Mouse (Mus musculus) stomach, embryonic 16.5 days (tissue): ENCODE data around the gene Vmn1r44. TPM values are rescaled to one million over a fixed set of nuclear protein-coding genes. Genes with fewer than 3 reads are reported as not detected.
"Not testable (repeated sequence)": the region's sequence is repeated elsewhere in the genome, so short reads cannot be mapped to it uniquely, and the experiment has no call there.

Experiments used
- ATAC-seq: fragments of 200-750 bp; cut with Nextera tagmentation; 2 replicates; pipeline ENCODE4 v1.8.0; 2017; ENCODE audit warnings: moderate number of reproducible peaks, moderate TSS enrichment; ENCODE audit not compliant: insufficient read depth, low FRiP score
- H3K27ac ChIP-seq: fragments of 300-500 bp; sonication (generic); 2 replicates; pipeline ENCODE4 v1.5.1; 2014; ENCODE audit warnings: low read length
- H3K27me3 ChIP-seq: fragments of 300-500 bp; sonication (generic); 2 replicates; pipeline ENCODE4 v1.6.1; 2014; ENCODE audit warnings: low read length, control low read depth, mixed read lengths; ENCODE audit not compliant: control insufficient read depth, insufficient read depth
- H3K36me3 ChIP-seq: fragments of 300-500 bp; sonication (generic); 2 replicates; pipeline ENCODE4 v1.6.1; 2014; ENCODE audit warnings: low read length; ENCODE audit not compliant: control insufficient read depth, insufficient read depth
- H3K4me1 ChIP-seq: fragments of 300-500 bp; sonication (generic); 2 replicates; pipeline ENCODE4 v1.6.1; 2014; ENCODE audit warnings: low read length, control low read depth, mixed read lengths; ENCODE audit not compliant: control insufficient read depth, insufficient read depth
- H3K4me2 ChIP-seq: fragments of 300-500 bp; sonication (generic); 2 replicates; pipeline ENCODE4 v1.6.1; 2014; ENCODE audit warnings: low read depth, low read length, mixed read lengths
- H3K4me3 ChIP-seq: fragments of 300-500 bp; sonication (generic); replicated peaks from 2 replicates; pipeline ENCODE4 v1.5.1; 2014; ENCODE audit warnings: mild to moderate bottlenecking, low read length
- H3K9ac ChIP-seq: fragments of 300-500 bp; sonication (generic); 2 replicates; pipeline ENCODE4 v1.6.1; 2014; ENCODE audit warnings: low read length
- H3K9me3 ChIP-seq: fragments of 300-500 bp; sonication (generic); replicated peaks from 2 replicates; pipeline ENCODE4 v1.6.1; 2016; ENCODE audit warnings: low read length, control low read depth; ENCODE audit not compliant: control insufficient read depth
- WGBS: fragments of 180-500 bp; shearing (Covaris S2); extraction: QIAGEN DNeasy Blood & Tissue Kit; methylation state at CpG from one replicate; pipeline ENCODE4 v1.1.7; 2014; 5-methylcytosine and 5-hydroxymethylcytosine counted together
- polyA plus RNA-seq: library from polyadenylated mRNA; unstranded; fragments of >200 nt; fragmentation: Nextera tagmentation; extraction: Ambion mirVana; gene quantifications from 2 replicates; pipeline ENCODE4 v1.2.1, GENCODE M21; 2015

Vmn1r44 gene
- not detected in 2 replicates for polyA plus RNA-seq

DNA sequence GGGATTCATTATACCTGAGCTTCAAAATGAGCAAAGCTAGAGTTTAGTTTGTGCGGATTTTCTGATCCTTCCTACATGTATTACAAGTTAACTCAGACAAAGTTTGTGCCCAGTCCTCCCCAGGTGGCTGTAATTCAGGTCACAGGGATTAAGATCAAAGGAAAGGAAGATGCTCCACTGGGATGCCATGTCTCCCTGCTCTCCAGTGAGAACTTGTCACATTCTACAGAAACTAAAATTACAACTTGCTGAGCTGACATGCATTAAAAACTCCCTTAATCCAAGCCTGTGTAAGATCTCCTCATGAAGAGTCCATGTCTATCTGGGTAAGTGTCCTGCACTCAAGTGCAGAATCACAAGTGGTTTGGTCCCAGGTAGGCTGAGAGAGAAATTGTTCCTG is at the start of gene Vmn1r44:
Gene Vmn1r44 (plus strand): TSS at position 301 of the 400 bp plus-strand sequence.
- Histone ChIP-seq H3K4me3 (no peak within 1 kb of the TSS), H3K4me1 (no peaks in the 10 kb centered on the region), H3K27ac (no peak within 1 kb of the TSS), H3K36me3 (no peaks in the 10 kb centered on the region), H3K27me3 (no peaks in the 10 kb centered on the region), H3K9me3 (no peaks in the 10 kb centered on the region), H3K9ac (no peak within 1 kb of the TSS), H3K4me2 (no peak within 1 kb of the TSS)
- WGBS = 69% methylated on average over 1 of the region's 1 CpGs
- no peak for ATAC-seq

DNA sequence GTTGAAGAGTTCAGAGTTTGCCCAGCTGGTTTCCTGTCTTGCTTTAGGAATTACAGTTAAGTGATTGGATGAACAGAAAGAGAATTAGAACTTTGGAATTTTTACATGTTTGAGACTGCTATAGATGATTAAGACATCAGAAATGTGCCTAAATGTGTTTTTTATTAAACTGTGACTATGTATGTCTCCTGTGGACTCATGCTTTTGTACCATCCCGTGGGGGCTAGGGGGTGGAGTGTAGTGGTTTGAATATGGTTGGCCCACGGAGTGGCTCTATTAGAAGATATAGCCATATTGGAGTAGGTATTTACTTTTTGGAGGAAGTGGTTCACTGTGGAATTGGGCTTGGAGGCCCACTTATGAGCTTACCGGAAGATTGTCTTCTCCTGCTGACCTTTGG is 25.9 kb upstream of the Vmn1r44 start:
- no peak for ATAC-seq
- H3K4me3 ChIP-seq = no peak overlapping the region
- no peaks in the 10 kb centered on the region for H3K27me3 ChIP-seq
- 75% methylated on average over 3 of the region's 3 CpGs for WGBS
- H3K9ac ChIP-seq = no peak overlapping the region
- no peaks in the 10 kb centered on the region for H3K4me1 ChIP-seq
- peaks cover 7% of the 10 kb centered on the region; the same call in 1 of the 2 replicates for H3K9me3 ChIP-seq
- no peak overlapping the region for H3K27ac ChIP-seq
- no peaks in the 10 kb centered on the region for H3K36me3 ChIP-seq
- H3K4me2 ChIP-seq = no peak overlapping the region

DNA sequence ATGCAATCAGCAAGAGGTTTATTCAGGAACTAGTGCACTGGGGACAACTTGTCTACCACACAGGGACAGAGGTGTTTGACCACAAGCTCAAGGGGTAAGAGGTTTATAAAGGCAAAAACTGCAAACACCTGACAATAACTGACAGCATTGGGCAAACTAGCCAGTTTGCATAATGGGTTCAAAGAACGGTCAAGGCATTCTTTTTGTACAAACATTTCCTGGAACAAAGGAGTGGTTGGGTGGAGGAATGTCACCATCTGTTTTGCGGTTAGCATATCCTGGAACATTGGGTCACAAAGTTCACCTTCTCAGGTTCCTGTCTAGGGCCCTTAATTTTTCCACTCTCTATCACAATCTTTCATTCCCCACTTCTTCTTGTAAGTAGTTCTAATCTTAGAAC is 23.6 kb upstream of the Vmn1r44 start:
- Histone ChIP-seq H3K27ac (no peak overlapping the region), H3K27me3 (no peaks in the 10 kb centered on the region), H3K9ac (no peak overlapping the region), H3K4me2 (no peak overlapping the region), H3K9me3 (peaks cover 9% of the 10 kb centered on the region; the same call in 1 of the 2 replicates), H3K36me3 (no peaks in the 10 kb centered on the region), H3K4me3 (no peak overlapping the region), H3K4me1 (no peaks in the 10 kb centered on the region)
- WGBS = 61% methylated on average over 2 of the region's 2 CpGs
- no peak for ATAC-seq

DNA sequence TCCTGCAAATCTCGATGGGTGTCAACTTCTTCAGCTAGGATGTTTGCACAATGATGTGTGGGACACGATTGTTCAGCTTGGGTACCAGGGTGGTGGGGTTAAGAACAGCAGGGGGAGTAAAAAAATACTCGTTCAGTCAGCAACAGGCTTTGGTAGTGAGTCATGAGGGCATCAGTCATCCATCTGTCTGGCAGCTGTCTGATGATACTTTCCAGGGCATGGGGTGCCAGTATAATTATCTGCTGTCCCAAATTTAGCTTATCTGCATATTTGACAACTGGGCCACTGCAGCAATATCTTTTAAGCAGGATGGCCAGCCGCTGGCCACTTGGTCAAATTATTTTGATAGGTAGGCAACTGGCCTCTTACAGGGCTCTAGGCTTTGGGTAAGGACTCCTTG is 19.7 kb upstream of the Vmn1r44 start:
- no peak overlapping the region for H3K9ac ChIP-seq
- H3K36me3 ChIP-seq = no peaks in the 10 kb centered on the region
- no peak for ATAC-seq
- no peak overlapping the region for H3K4me3 ChIP-seq
- H3K4me2 ChIP-seq = no peak overlapping the region
- H3K27me3 ChIP-seq = no peaks in the 10 kb centered on the region
- 77% methylated on average over 4 of the region's 4 CpGs for WGBS
- peaks cover 15% of the 10 kb centered on the region; the same call in 1 of the 2 replicates for H3K9me3 ChIP-seq
- H3K4me1 ChIP-seq = no peaks in the 10 kb centered on the region
- no peak overlapping the region for H3K27ac ChIP-seq

DNA sequence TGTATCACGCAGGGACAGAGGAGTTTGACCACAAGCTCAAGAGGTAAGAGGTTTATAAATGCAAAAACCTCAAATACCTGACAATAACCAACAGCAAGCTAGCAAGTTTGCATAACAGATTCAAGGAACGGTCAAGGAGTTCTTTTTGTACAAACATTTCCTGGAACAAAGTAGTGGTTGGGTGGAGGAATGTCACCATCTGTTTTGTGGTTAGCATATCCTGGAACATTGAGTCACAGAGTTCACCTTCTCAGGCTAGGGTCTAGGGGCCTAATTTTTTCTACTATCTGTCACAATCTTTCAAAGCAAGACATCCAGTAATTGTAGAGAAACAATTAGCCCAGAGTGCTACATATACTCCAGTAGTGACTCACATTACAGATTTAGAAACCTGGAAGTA is 16.2 kb upstream of the Vmn1r44 start:
- H3K4me2 ChIP-seq = no peak overlapping the region
- no peak for ATAC-seq
- WGBS = 88% methylated on average over 2 of the region's 2 CpGs

DNA sequence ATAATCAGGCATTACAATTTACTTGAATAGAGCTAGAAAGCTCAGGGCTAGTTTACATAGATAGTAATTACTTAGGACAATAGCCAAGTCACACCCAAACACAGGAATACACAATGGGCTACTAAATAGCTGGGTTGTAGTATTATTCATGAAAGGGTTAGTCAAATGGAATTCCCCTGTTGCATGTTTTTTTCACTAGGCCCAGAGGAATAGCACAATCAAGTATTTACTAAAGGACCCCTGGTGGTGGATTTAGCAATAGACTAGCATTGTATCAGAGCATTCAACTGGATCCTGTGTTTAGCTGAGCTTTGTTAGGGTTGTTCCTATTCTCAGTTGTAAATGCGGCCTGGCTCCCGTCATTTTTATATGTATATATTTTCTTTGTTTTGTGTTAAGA is 15.5 kb upstream of the Vmn1r44 start:
- Histone ChIP-seq H3K9ac (no peak overlapping the region), H3K9me3 (0 out of 2 replicates have a peak, but pooled peaks cover 8% of the 10 kb centered on the region), H3K4me1 (no peaks in the 10 kb centered on the region), H3K27me3 (no peaks in the 10 kb centered on the region), H3K4me3 (no peak overlapping the region), H3K4me2 (no peak overlapping the region), H3K36me3 (no peaks in the 10 kb centered on the region), H3K27ac (no peak overlapping the region)
- 90% methylated on average over 2 of the region's 2 CpGs for WGBS
- no peak for ATAC-seq

More for the DNA sequence above, 16.2 kb upstream of the Vmn1r44 start:
- H3K27ac ChIP-seq = no peak overlapping the region
- no peaks in the 10 kb centered on the region for H3K4me1 ChIP-seq
- H3K9ac ChIP-seq = no peak overlapping the region
- no peaks in the 10 kb centered on the region for H3K36me3 ChIP-seq
- 0 out of 2 replicates have a peak, but pooled peaks cover 8% of the 10 kb centered on the region for H3K9me3 ChIP-seq
- H3K27me3 ChIP-seq = no peaks in the 10 kb centered on the region
- H3K4me3 ChIP-seq = no peak overlapping the region

DNA sequence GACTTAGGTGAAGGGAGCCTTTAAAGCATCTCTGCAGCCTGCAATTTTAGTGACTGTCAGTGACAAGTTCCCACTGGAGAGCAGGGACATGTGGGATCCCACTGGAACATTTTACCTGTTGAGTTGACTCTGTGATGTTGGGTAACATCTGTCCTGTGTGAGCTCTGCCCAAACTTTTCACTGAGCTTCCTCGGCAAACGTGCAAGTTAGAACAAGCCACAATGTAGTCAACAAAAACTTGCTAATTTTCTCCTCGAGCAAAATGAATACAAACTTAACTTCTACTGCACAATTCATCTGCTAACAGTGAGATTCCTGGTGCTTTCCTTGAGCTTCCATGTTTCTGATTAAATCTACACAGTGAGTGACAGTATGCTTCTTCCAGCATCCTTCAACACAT is 7.1 kb upstream of the Vmn1r44 start, which contains the start of the genes Vmn1r42 and Vmn1r43:
Gene Vmn1r42 (minus strand): TSS at position 101 of the 400 bp plus-strand sequence.
Gene Vmn1r43 (minus strand): TSS at position 101 of the 400 bp plus-strand sequence.
- ATAC-seq, H3K4me2 ChIP-seq, H3K4me1 ChIP-seq, H3K36me3 ChIP-seq, H3K9me3 ChIP-seq, H3K9ac ChIP-seq, H3K27me3 ChIP-seq, H3K27ac ChIP-seq, H3K4me3 ChIP-seq: not testable (repeated sequence)
- WGBS = 74% methylated on average over 3 of the region's 3 CpGs

DNA sequence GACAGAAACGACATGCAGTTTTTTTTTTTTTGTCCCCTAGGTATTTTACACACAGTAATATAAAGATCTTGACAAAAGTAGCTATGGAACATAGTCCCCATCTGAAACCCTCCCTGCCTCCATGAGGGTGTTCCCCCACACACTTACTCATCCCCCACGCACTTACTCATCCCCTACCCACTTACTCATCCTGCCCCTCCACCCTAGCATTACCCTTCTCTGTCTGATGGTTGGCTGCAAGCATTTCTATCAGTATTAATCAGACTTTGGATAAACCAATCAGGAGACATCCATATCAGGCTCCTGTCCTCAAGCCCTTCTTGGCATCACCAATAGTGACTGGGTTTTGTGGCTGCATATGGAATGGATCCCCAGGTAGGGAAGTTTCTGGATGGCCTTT is 6.5 kb upstream of the Vmn1r44 start:
- 70% methylated on average over 2 of the region's 2 CpGs for WGBS
- Histone ChIP-seq H3K36me3 (no peaks in the 10 kb centered on the region), H3K27ac (no peak overlapping the region), H3K9ac (no peak overlapping the region), H3K9me3 (no peaks in the 10 kb centered on the region), H3K4me3 (no peak overlapping the region), H3K27me3 (no peaks in the 10 kb centered on the region), H3K4me2 (no peak overlapping the region), H3K4me1 (no peaks in the 10 kb centered on the region)
- no peak for ATAC-seq

DNA sequence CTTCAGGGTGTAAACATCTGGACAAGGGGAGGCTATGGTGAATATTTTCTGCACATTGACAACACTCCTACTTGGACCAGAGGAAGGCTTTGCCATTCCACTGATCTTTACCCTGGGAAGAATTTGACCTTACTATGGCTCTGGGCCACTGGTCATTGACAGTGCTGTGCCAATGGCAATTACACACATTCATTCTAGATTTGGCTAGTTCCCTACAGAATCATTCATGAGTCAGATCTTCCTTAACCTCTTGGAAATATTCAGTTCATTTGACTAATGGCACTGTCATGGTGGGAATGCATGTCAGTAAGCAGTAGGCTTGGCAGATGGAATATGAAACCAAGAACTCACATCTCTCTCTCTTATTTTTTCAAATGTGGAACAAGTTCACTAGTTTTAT is 2.6 kb upstream of the Vmn1r44 start:
- H3K27me3 ChIP-seq = no peaks in the 10 kb centered on the region
- H3K27ac ChIP-seq = no peak overlapping the region
- H3K4me2 ChIP-seq = no peak overlapping the region
- H3K4me1 ChIP-seq = no peaks in the 10 kb centered on the region
- H3K36me3 ChIP-seq = no peaks in the 10 kb centered on the region
- H3K4me3 ChIP-seq = no peak overlapping the region
- no peak for ATAC-seq
- no peaks in the 10 kb centered on the region for H3K9me3 ChIP-seq
- no peak overlapping the region for H3K9ac ChIP-seq

DNA sequence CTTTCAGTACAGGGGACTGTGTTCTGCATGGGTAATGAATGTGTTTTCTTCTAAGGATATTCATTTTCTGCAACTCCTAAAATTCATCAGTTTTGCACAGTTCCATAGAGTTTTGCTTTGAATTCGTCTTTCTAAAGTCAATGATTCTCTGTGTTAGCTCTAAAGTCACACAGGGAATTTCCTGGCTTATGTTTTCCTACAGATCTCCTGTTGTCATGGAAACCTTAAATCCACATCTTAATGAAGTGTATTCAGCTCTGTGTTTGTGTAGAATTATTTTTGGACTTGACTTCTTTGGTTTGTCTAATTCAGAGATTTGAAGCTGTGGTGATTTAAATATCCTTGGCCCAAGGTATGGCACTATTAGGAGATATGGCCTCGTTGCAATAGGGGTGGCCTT is 352 bp downstream of the Vmn1r44 start:
- Histone ChIP-seq H3K27ac (no peak overlapping the region), H3K36me3 (no peaks in the 10 kb centered on the region), H3K27me3 (no peaks in the 10 kb centered on the region), H3K4me2 (no peak overlapping the region), H3K4me3 (no peak overlapping the region), H3K4me1 (no peaks in the 10 kb centered on the region), H3K9me3 (no peaks in the 10 kb centered on the region), H3K9ac (no peak overlapping the region)
- 57% methylated on average over 2 of the region's 2 CpGs for WGBS
- no peak for ATAC-seq
